Mouse (Mus musculus) hematopoietic stem cell, adult 5-6 weeks (primary cell): ENCODE measurements around the gene Gucd1. TPM values are rescaled to one million over a fixed set of nuclear protein-coding genes. Genes with fewer than 3 reads are reported as not detected.
"Not testable (repeated sequence)": the region's sequence is repeated elsewhere in the genome, so short reads cannot be mapped to it uniquely, and the experiment has no call there.

ENCODE experiments used
- ATAC-seq, 2 experiments: fragments of 125-278 bp in 1 of 2; replicated peaks in 1 of 2; 2 replicates each; pipeline ENCODE4 v1.8.0; 2016 to 2017; ENCODE audit warnings: inconsistent platforms in 2 of 2, mild to moderate bottlenecking in 2 of 2, moderate number of reproducible peaks in 2 of 2, low read depth in 1 of 2, moderate TSS enrichment in 1 of 2; ENCODE audit not compliant: low FRiP score in 2 of 2, poor library complexity in 2 of 2, severe bottlenecking in 2 of 2, insufficient read depth in 1 of 2, low TSS enrichment in 1 of 2
- total RNA-seq: library from RNA; stranded (forward); fragments of 172-1452, 232-1000 nt; gene quantifications from 2 replicates; pipeline ENCODE4 v1.2.3, GENCODE M21; 2017

The Gucd1 gene
- total RNA-seq, 1 experiment from 2014 or later: 16.7 TPM

GRCm38 (mm10) chr10:75551175-75551574, 33.4 kb upstream of the Gucd1 start:
- ATAC-seq: peak; percentile 54 to 72; a peak in 3 of 4 replicates

GRCm38 (mm10) chr10:75549886-75550285, 32.1 kb upstream of the Gucd1 start:
- ATAC-seq: no peak

GRCm38 (mm10) chr10:75548486-75548885, 30.7 kb upstream of the Gucd1 start:
- ATAC-seq: no peak

DNA sequence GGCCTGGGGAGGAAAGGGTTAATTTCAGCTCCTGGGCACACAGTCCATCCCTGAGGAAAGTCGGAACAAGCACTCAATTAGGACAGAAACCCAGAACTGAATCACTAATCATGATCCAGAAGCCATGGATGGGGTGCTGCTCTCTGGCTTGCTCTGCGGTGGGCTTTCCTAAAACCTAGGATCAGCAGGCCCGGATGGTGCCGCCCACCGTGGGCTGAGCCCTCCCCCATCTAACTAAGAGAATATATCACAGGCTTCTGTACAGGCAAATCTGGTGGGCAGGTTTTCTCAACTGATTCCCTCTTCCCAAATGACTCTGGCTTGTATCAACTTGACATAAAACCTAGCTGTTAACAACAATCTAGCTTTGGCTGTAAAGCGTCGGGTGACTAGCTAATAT, 30.1 kb upstream of the Gucd1 start:
- no peak for ATAC-seq

DNA sequence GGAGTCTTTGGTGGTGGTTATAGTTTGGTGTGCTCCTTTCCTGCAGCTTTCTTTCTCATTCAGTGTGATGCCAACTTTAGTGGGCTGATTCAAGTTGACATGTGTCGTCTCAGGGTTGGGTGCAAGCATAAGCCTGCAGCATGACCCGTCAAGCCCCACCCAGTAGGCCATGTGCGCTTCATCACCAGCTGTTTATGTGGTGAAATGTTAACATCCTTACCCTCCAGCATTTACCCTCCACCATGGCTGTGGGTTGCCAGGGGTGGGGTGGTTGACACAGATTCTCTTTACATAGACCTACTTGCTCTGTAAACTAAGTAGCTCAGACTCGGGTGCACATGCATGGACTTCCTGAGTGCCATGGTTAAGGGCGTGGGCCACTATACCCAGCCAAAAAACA, 18.4 kb upstream of the Gucd1 start:
- no peak for ATAC-seq

GRCm38 (mm10) chr10:75535423-75535822, 17.7 kb upstream of the Gucd1 start:
- ATAC-seq: no peak

DNA sequence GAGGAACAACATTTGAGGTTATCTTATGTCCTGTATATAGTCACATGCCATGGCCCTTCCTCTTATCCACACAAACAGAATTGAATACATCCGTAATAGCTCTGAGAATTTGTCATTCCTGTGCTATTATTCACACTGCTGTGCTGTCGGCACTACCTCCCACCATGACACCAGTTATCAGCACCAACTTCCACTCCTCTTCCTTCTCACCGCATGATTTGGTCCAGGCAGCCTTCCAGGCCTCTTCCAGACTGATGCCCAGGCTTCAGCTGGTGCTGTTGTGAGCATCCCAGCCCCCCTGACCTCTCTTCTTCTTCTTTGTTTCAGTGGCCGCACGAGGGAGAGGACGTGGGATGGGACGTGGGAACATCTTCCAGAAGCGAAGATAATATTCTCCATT, 17.2 kb upstream of the Gucd1 start:
- no peak for ATAC-seq

GRCm38 (mm10) chr10:75534216-75534615, 16.4 kb upstream of the Gucd1 start:
- ATAC-seq: no peak

GRCm38 (mm10) chr10:75531532-75532090, 13.8 kb upstream of the Gucd1 start:
- ATAC-seq: no peak; a peak in 1 of 4 replicates

- no peak for ATAC-seq
Measured at GRCm38 (mm10) chr10:75530322-75530721, 12.6 kb upstream of the Gucd1 start.

DNA sequence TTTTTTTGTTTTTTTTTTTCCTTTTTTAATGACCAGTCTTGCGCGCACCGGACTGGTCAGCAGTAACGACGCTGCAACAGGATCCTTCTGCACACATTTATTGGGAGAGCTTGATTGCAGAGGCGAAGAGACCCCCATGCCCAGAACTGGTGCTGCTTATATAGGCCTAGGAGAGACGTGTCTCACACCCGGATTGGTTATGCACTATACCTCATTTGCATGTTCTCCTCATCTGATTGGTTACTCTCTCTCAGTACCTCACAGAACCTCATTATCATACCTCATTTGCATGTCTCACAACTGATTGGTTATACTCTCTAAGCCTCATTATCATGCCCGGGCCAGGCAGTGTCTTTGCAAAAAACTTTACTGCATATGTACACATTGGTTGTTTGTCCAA, 7.7 kb upstream of the Gucd1 start:
- ATAC-seq: not testable (repeated sequence)

- no peak for ATAC-seq
Measured at GRCm38 (mm10) chr10:75521643-75522042, 3.9 kb upstream of the Gucd1 start.

DNA sequence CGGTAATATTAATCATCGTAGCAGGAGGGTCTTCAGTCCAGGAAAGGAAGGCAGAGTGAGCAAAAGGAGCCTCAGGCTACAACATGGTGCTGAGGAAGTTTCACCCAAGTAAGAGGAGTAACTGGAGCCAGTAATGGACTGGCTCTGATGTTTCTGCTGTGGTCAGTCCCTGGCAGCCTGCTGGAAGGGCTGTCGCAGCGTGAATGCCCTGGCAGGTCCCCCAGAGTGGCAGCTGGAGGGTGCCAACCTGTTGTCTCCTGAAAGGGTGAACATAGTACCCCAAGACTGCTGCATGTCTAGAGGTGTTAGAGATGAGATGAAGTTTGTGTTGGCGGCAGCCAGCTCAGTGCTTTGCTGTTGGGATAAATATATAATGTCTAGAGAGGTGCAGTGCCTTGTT, 2.8 kb upstream of the Gucd1 start:
- ATAC-seq: no peak

- ATAC-seq: peak; percentile 88 to 89
Measured at GRCm38 (mm10) chr10:75517073-75517757, 557 bp downstream of the Gucd1 start, which contains the start of gene Snrpd3. TSS of gene Snrpd3 (plus strand) at chr10:75517551.

DNA sequence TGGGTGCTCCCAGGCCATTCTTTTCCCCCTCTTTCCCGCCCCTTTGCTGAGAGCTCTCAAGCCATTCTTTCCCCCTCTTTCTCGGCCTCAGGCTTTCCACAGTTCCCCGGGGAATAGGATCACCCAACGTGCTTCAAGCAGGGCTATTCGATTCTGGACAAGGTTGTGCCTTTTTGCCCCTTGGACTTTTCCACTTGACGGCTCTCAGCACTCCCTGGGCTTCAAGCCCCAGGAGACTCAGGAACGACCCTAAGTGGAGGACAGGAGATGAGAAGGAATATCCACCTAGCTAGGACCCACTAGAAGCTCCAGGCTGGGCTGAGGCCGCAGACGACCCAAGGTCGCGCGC, 1.1 kb downstream of the Gucd1 start:
- ATAC-seq: no peak

GRCm38 (mm10) chr10:75516038-75516723, 1.6 kb downstream of the Gucd1 start:
- no peak for ATAC-seq

- ATAC-seq: no peak
Measured at GRCm38 (mm10) chr10:75515216-75516037, 2.3 kb downstream of the Gucd1 start.

GRCm38 (mm10) chr10:75514361-75514760, 3.4 kb downstream of the Gucd1 start:
- no peak for ATAC-seq
